Mouse (Mus musculus): ENCODE measurements around the gene Olfr373. TPM values are rescaled to one million over a fixed set of nuclear protein-coding genes. Genes with fewer than 3 reads are reported as not detected.

The Olfr373 gene
- polyA plus RNA-seq, 1 experiment from 2014 or later: not detected

DNA sequence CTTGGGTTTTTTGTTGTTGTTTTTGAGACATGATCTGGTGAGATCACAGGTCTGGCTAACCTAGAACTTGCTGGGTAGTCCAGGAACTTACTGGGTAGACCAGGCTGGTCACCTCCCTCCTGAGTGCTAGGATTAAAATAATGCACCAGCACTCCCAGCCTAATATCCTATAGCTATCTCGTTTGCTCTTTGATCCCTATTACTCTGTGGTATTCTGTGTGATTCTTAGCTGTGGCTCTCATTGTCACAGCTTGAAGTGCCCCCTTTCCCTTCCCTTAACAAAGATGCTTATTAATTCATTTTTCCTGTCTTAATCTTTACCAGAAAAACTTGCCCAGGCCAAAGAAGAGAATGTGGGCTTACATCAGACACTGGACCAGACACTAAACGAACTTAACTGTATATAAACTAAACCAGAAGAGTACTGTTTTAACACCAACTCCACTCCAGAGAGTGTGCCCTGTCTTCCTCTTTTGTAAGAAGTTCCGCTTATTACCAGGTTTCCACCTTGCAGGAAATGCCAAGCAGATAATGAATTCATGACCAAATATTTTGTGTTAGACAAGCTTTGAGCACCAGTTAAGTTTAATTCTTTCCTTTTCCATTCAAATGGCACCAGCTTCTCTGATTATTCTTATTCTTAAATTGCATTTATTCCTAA is 68.6 kb downstream of the Olfr373 start:
- no peak overlapping the region for H3K9ac ChIP-seq (replicated peaks)
- H3K27me3 ChIP-seq (replicated peaks): no peaks in the 10 kb centered on the region
- H3K36me3 ChIP-seq: peaks cover 57% of the 10 kb centered on the region
- ATAC-seq (ENCODE audit: low FRiP score): no peak
- H3K4me3 ChIP-seq (replicated peaks): no peak overlapping the region
- no peaks in the 10 kb centered on the region for H3K4me1 ChIP-seq
- no peak overlapping the region for H3K27ac ChIP-seq (replicated peaks)
- H3K9me3 ChIP-seq (replicated peaks): no peaks in the 10 kb centered on the region
- H3K4me2 ChIP-seq: no peak overlapping the region
- 86% methylated on average over 3 of the region's 3 CpGs for WGBS

Other genes starting within 250 kb of the Olfr373 start
- gene Zfp709, start 201.2 kb upstream of the Olfr373 start, polyA plus RNA-seq (2015; fragmentation: Nextera tagmentation; extraction: Ambion mirVana): 7.4 and 9.4 TPM in 2 replicates
- gene Zfp882, start 174.6 kb upstream of the Olfr373 start, polyA plus RNA-seq (2015; fragmentation: Nextera tagmentation; extraction: Ambion mirVana): 13.5 and 17.1 TPM in 2 replicates
- gene Zfp617, start 174.5 kb upstream of the Olfr373 start, polyA plus RNA-seq (2015; fragmentation: Nextera tagmentation; extraction: Ambion mirVana): 33.5 and 35.1 TPM in 2 replicates
- gene Zfp961, start 132.1 kb upstream of the Olfr373 start, polyA plus RNA-seq (2015; fragmentation: Nextera tagmentation; extraction: Ambion mirVana): 13.8 and 19.4 TPM in 2 replicates
- 1.2 and 1.3 TPM in 2 replicates for gene Cyp4f18, start 73.6 kb upstream of the Olfr373 start, polyA plus RNA-seq (2015; fragmentation: Nextera tagmentation; extraction: Ambion mirVana)
- gene Olfr372, start 42.0 kb upstream of the Olfr373 start, polyA plus RNA-seq (2015; fragmentation: Nextera tagmentation; extraction: Ambion mirVana): not detected in 2 replicates
- gene Olfr374, start 23.9 kb downstream of the Olfr373 start, polyA plus RNA-seq (2015; fragmentation: Nextera tagmentation; extraction: Ambion mirVana): 0.03 TPM in 2 replicates
- 156 and 231 TPM in 2 replicates for gene Tpm4, start 51.8 kb downstream of the Olfr373 start, polyA plus RNA-seq (2015; fragmentation: Nextera tagmentation; extraction: Ambion mirVana)
- 76.7 and 96.5 TPM in 2 replicates for gene Rab8a, start 78.0 kb downstream of the Olfr373 start, polyA plus RNA-seq (2015; fragmentation: Nextera tagmentation; extraction: Ambion mirVana)
- gene Hsh2d, start 106.5 kb downstream of the Olfr373 start, polyA plus RNA-seq (2015; fragmentation: Nextera tagmentation; extraction: Ambion mirVana): 0.70 TPM in 1 of 2 replicates, not detected in the other
- not detected in 2 replicates for gene Cib3, start 129.7 kb downstream of the Olfr373 start, polyA plus RNA-seq (2015; fragmentation: Nextera tagmentation; extraction: Ambion mirVana)
- not detected in 2 replicates for gene Gm11034, start 130.5 kb downstream of the Olfr373 start, polyA plus RNA-seq (2015; fragmentation: Nextera tagmentation; extraction: Ambion mirVana)
- gene Fam32a, start 136.6 kb downstream of the Olfr373 start, polyA plus RNA-seq (2015; fragmentation: Nextera tagmentation; extraction: Ambion mirVana): 78.7 and 86.4 TPM in 2 replicates
- gene Ap1m1, start 156.8 kb downstream of the Olfr373 start, polyA plus RNA-seq (2015; fragmentation: Nextera tagmentation; extraction: Ambion mirVana): 235 and 249 TPM in 2 replicates
- 10.9 and 13.0 TPM in 2 replicates for gene Gm10282, start 222.1 kb downstream of the Olfr373 start, polyA plus RNA-seq (2015; fragmentation: Nextera tagmentation; extraction: Ambion mirVana)
- gene Klf2, start 235.9 kb downstream of the Olfr373 start, polyA plus RNA-seq (2015; fragmentation: Nextera tagmentation; extraction: Ambion mirVana): 6.7 and 7.9 TPM in 2 replicates

All from neural tube, embryonic 15.5 days (tissue).